ENCODE assay signal across 8 mouse cellular contexts in the genomic region with DNA sequence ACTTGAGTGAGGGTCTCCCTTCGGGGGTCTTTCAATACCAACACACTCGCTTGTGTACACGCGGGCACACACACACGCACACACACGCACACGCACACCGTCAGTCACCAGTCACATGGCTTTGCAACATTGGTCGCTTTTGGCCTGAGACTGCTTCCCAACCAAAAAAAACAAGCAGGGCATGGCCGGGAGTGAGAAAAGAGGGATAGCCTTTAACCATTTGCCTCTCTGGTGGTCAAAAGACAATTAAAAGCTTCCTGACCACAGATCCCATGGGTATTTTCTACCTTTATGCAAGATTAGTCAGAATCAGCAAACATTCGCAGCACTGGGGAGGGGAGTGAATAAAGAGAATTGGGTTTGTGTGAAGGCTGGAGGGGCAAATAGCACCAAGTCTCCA. TPM values are rescaled to one million over a fixed set of nuclear protein-coding genes. Genes with fewer than 3 reads are reported as not detected.
DNase-seq lines count a peak whose midpoint lies in the region; ATAC-seq and TF ChIP-seq lines count a peak whose summit lies in the region.

A gene (minus strand): TSS at position 101 of the 400 bp plus-strand sequence.

- in situ Hi-C loops in ES-E14 (cut with MboI; ENCODE audit: low sequenced_read_pairs in 2 of 2, unreplicated experiment in 2 of 2), result loop anchor here in 1 of 2 experiments (25.0 kb wide), 1 partner anchor 426 kb away; no protein-coding TSS in a partner anchor

- no peak for DNase-seq in heart, postnatal 36 days
- no peak for DNase-seq in ES-E14 (ENCODE audit: low read depth, low spot score)
- DNase-seq in forebrain, postnatal 0 days, result no peak
- DNase-seq in liver, postnatal 0 days, result no peak
- DNase-seq in adipocyte (ENCODE audit: low spot score), result no peak
- DNase-seq in frontal cortex, postnatal 36 days (ENCODE audit: low spot score in 2 of 2), result no peak
- DNase-seq in right cerebral cortex, postnatal 4 days, result no peak

- no peak for TF ChIP-seq CTCF in forebrain, postnatal 0 days (IDR thresholded peaks at IDR 0.05; ENCODE audit: low read depth)
- no peak for TF ChIP-seq CTCF in liver, postnatal 0 days (IDR thresholded peaks at IDR 0.05; ENCODE audit: low read depth)

- no peaks in the 10 kb centered on the region for H3K36me3 ChIP-seq in heart, embryonic 15.5 days
- H3K36me3 ChIP-seq in ES-E14 (ENCODE audit: control insufficient read depth, insufficient read depth, low read length, poor library complexity, severe bottlenecking), result peaks cover 26% of the 10 kb centered on the region
- H3K36me3 ChIP-seq in forebrain, postnatal 0 days (ENCODE audit: insufficient read depth), result no peaks in the 10 kb centered on the region
- H3K36me3 ChIP-seq in liver, postnatal 0 days (replicated peaks; ENCODE audit: insufficient read depth, low read length), result no peaks in the 10 kb centered on the region

- intact Hi-C loops in heart, postnatal 36 days (cut with DNase I), result no loop called here

- TF ChIP-seq EP300 in liver, postnatal 0 days (IDR thresholded peaks at IDR 0.05; ENCODE audit: low read depth), result no peak

- WGBS in heart, embryonic 15.5 days, result 26% methylated on average over 11 of the region's 11 CpGs
- 36% methylated on average over 11 of the region's 11 CpGs for WGBS in forebrain, postnatal 0 days
- WGBS in liver, postnatal 0 days (ENCODE audit: insufficient replicate concordance), result 41% methylated on average over 11 of the region's 11 CpGs

- H3K4me3 ChIP-seq in heart, embryonic 15.5 days, result peak within 1 kb of the TSS; percentile 37
- H3K4me3 ChIP-seq in ES-E14 (ENCODE audit: insufficient read depth in 1 of 2, low read depth in 1 of 2, low read length in 2 of 2, poor library complexity in 1 of 2, severe bottlenecking in 1 of 2), result peak within 1 kb of the TSS; percentile 74
- H3K4me3 ChIP-seq in forebrain, postnatal 0 days (ENCODE audit: low read depth, low read length), result peak within 1 kb of the TSS; percentile 35
- peak within 1 kb of the TSS; percentile 17; the same call in 1 of the 2 replicates for H3K4me3 ChIP-seq in liver, postnatal 0 days (ENCODE audit: low read depth, low read length)

- no peaks in the 10 kb centered on the region for H3K9me3 ChIP-seq in heart, embryonic 15.5 days (replicated peaks)
- no peaks in the 10 kb centered on the region for H3K9me3 ChIP-seq in ES-E14 (ENCODE audit: control insufficient read depth, insufficient read depth, low read depth, low read length)
- H3K9me3 ChIP-seq in forebrain, postnatal 0 days (ENCODE audit: low read length), result no peaks in the 10 kb centered on the region
- no peaks in the 10 kb centered on the region for H3K9me3 ChIP-seq in liver, postnatal 0 days (ENCODE audit: low read length)

- no peak within 1 kb of the TSS for H3K27ac ChIP-seq in heart, embryonic 15.5 days
- H3K27ac ChIP-seq in ES-E14 (ENCODE audit: insufficient read depth, low read depth, low read length, poor library complexity, severe bottlenecking), result peak within 1 kb of the TSS; percentile 99
- no peak within 1 kb of the TSS for H3K27ac ChIP-seq in forebrain, postnatal 0 days (ENCODE audit: low read depth, low read length)
- H3K27ac ChIP-seq in liver, postnatal 0 days (ENCODE audit: low read depth), result no peak within 1 kb of the TSS

- no peaks in the 10 kb centered on the region for H3K4me1 ChIP-seq in heart, embryonic 15.5 days (replicated peaks)
- H3K4me1 ChIP-seq in ES-E14 (ENCODE audit: control insufficient read depth in 2 of 2, insufficient read depth in 2 of 2, low read length in 2 of 2, poor library complexity in 1 of 2), result peaks cover 0 to 7% of the 10 kb centered on the region in 2 experiments; a peak in 2 of 4 replicates
- no peaks in the 10 kb centered on the region for H3K4me1 ChIP-seq in forebrain, postnatal 0 days (ENCODE audit: insufficient read depth)
- H3K4me1 ChIP-seq in liver, postnatal 0 days (ENCODE audit: insufficient read depth), result no peaks in the 10 kb centered on the region

- peak within 1 kb of the TSS; percentile 64 for H3K4me2 ChIP-seq in heart, embryonic 15.5 days
- peak within 1 kb of the TSS; percentile 49 for H3K4me2 ChIP-seq in forebrain, postnatal 0 days (ENCODE audit: low read depth)
- peak within 1 kb of the TSS; percentile 57 for H3K4me2 ChIP-seq in liver, postnatal 0 days (ENCODE audit: low read depth, low read length)

- no peak for ATAC-seq in heart, embryonic 15.5 days (replicated peaks; ENCODE audit: insufficient number of reproducible peaks, insufficient read depth, low FRiP score, low read depth)
- ATAC-seq in forebrain, postnatal 0 days, result no peak
- ATAC-seq in liver, postnatal 0 days, result no peak

- 0 out of 2 replicates have a peak, but pooled peaks cover 13% of the 10 kb centered on the region for H3K27me3 ChIP-seq in heart, embryonic 15.5 days
- H3K27me3 ChIP-seq in forebrain, postnatal 0 days (ENCODE audit: insufficient read depth, low read length), result no peaks in the 10 kb centered on the region
- H3K27me3 ChIP-seq in liver, postnatal 0 days (ENCODE audit: insufficient read depth, low read length), result peaks cover 14% of the 10 kb centered on the region; the same call in 1 of the 2 replicates

- no peak within 1 kb of the TSS for H3K9ac ChIP-seq in heart, embryonic 15.5 days
- peak within 1 kb of the TSS; percentile 92 for H3K9ac ChIP-seq in ES-E14 (ENCODE audit: insufficient read depth, low read depth, low read length, poor library complexity, severe bottlenecking)
- H3K9ac ChIP-seq in forebrain, postnatal 0 days, result 0 out of 2 replicates have a peak within 1 kb of the TSS, but pooled peaks have one; percentile 22
- no peak within 1 kb of the TSS for H3K9ac ChIP-seq in liver, postnatal 0 days (replicated peaks)

TF ChIP-seq in ES-E14, 5 proteins besides CTCF, POLR2A, EP300 and RAD21:
- no peak for TF ChIP-seq HCFC1 (IDR thresholded peaks at IDR 0.05; ENCODE audit: borderline replicate concordance, insufficient read depth, low read length)
- TF ChIP-seq CHD2 (IDR thresholded peaks at IDR 0.05; ENCODE audit: low read depth, low read length), result no peak
- TF ChIP-seq ZNF384 (IDR thresholded peaks at IDR 0.05; ENCODE audit: low read depth, low read length), result no peak
- no peak for TF ChIP-seq ZC3H11A (IDR thresholded peaks at IDR 0.05; ENCODE audit: borderline replicate concordance, low read depth, low read length)
- TF ChIP-seq MAFK (IDR thresholded peaks at IDR 0.05; ENCODE audit: insufficient read depth, low read depth, low read length), result no peak

RNA-seq across cellular contexts. Expression of the gene that starts here (rescaled TPM):
- polyA plus RNA-seq in heart, embryonic 15.5 days (2015; fragmentation: Nextera tagmentation; extraction: Ambion mirVana), result 0.26 and 0.80 TPM in 2 replicates
- not detected for total RNA-seq in heart, postnatal 36 days (2021)
- total RNA-seq in ES-E14 (2012; rRNA removed), result 296 and 570 TPM in 2 replicates
- total RNA-seq in forebrain, postnatal 0 days (2014; rRNA removed), result 14.8 and 22.7 TPM in 2 replicates
- 10.9 and 18.3 TPM in 2 replicates for polyA plus RNA-seq in forebrain, postnatal 0 days (2015; fragmentation: Nextera tagmentation; extraction: Ambion mirVana)
- 0.13 and 0.28 TPM in 2 replicates for polyA plus RNA-seq in liver, postnatal 0 days (2015; fragmentation: Nextera tagmentation; extraction: Ambion mirVana)

Comparison
In these comparisons a context has a peak if more than half of its experiments do, and no peak if none do; other contexts are left out.
1. RNA of the gene that starts here (total RNA-seq): 296 to 570 TPM in ES-E14 and 14.8 to 22.7 TPM in forebrain, postnatal 0 days; not detected in heart, postnatal 36 days; every median in the first group is over 10 times any median in the second.
2. RNA of the gene that starts here (total RNA-seq): 296 to 570 TPM in ES-E14; 14.8 to 22.7 TPM in forebrain, postnatal 0 days; every median in the first group is over 10 times any median in the second.
3. H3K4me3 ChIP-seq: peak in every context shown above with its lines; median percentile 74 in ES-E14; 37 in heart, embryonic 15.5 days; 35 in forebrain, postnatal 0 days; 17 in liver, postnatal 0 days.
4. H3K9ac ChIP-seq: peak in ES-E14 (single experiment) and forebrain, postnatal 0 days (single experiment); none in heart, embryonic 15.5 days (single experiment) and liver, postnatal 0 days (single experiment).
5. Peak in every context shown above with its lines, with median percentiles within 50 percentile points of each other: H3K4me2 ChIP-seq.